9 mouse cellular contexts compared by ENCODE assay signal in the genomic region with DNA sequence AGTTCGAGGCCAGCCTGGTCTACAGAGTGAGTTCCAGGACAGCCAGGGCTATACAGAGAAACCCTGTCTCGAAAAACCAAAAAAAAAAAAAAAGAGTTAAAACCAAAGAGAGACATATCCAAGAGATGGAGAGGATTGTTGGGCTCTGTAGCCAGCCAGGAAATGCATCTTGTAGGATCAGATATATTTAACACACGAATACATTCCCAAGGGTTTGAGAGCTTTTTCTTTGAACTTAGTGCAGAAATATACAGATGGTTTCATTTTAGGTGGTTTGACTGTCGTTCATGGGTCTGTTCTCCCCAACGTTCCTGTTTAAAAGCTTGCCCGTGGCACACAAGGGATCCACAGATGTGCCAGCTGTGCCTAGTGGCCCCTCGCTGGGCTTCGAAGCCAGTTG. TPM values are rescaled to one million over a fixed set of nuclear protein-coding genes. Genes with fewer than 3 reads are reported as not detected.
DNase-seq lines count a peak whose midpoint lies in the region; ATAC-seq and TF ChIP-seq lines count a peak whose summit lies in the region.
"Had no signal": no experiment of that assay in that cellular context is flagged by ENCODE, and none has a peak within 500 bp of the region (broad histone marks: within the 10 kb centered on the region; RNA-seq: fewer than 3 reads in every experiment).

No protein-coding gene starts in this region.

- H3K27ac ChIP-seq in forebrain, embryonic 13.5 days, result peak overlapping the region; percentile 46
- no peak overlapping the region for H3K27ac ChIP-seq in forebrain, embryonic 11.5 days (ENCODE audit: low read depth, low read length)
- H3K27ac ChIP-seq in spleen, adult 2 months (ENCODE audit: insufficient read depth, low read length), result peak overlapping the region; percentile 6; the same call in 1 of the 2 replicates
- H3K27ac ChIP-seq in liver, embryonic 13.5 days, result peak overlapping the region; percentile 53

- peaks cover 70% of the 10 kb centered on the region for H3K4me1 ChIP-seq in forebrain, embryonic 13.5 days
- H3K4me1 ChIP-seq in forebrain, embryonic 11.5 days (replicated peaks; ENCODE audit: control insufficient read depth, insufficient read depth, low read length), result peaks cover 35% of the 10 kb centered on the region
- H3K4me1 ChIP-seq in spleen, adult 2 months (ENCODE audit: control insufficient read depth, insufficient read depth, insufficient read length), result peaks cover 20% of the 10 kb centered on the region
- H3K4me1 ChIP-seq in liver, embryonic 13.5 days (replicated peaks), result peaks cover 96% of the 10 kb centered on the region

- 77% methylated on average over 8 of the region's 8 CpGs for WGBS in forebrain, embryonic 13.5 days
- 79% methylated on average over 8 of the region's 8 CpGs for WGBS in forebrain, embryonic 11.5 days
- 42% methylated on average over 8 of the region's 8 CpGs for WGBS in spleen, adult 2 months
- WGBS in liver, embryonic 13.5 days (ENCODE audit: insufficient replicate concordance), result 69% methylated on average over 8 of the region's 8 CpGs

- no peak overlapping the region for H3K4me3 ChIP-seq in forebrain, embryonic 13.5 days
- no peak overlapping the region for H3K4me3 ChIP-seq in forebrain, embryonic 11.5 days (ENCODE audit: low read depth, low read length)
- no peak overlapping the region for H3K4me3 ChIP-seq in spleen, adult 2 months (ENCODE audit: extremely low read depth, insufficient read depth, insufficient read length)
- no peak overlapping the region for H3K4me3 ChIP-seq in liver, embryonic 13.5 days (replicated peaks)

- H3K9ac ChIP-seq in forebrain, embryonic 13.5 days, result no peak overlapping the region
- H3K9ac ChIP-seq in forebrain, embryonic 11.5 days (ENCODE audit: low read length), result no peak overlapping the region
- H3K9ac ChIP-seq in liver, embryonic 13.5 days, result peak overlapping the region; percentile 33; the same call in 1 of the 2 replicates

- no peak overlapping the region for H3K4me2 ChIP-seq in forebrain, embryonic 13.5 days
- H3K4me2 ChIP-seq in forebrain, embryonic 11.5 days (ENCODE audit: low read depth, low read length, severe bottlenecking), result no peak overlapping the region
- no peak overlapping the region for H3K4me2 ChIP-seq in liver, embryonic 13.5 days

- no peaks in the 10 kb centered on the region for H3K9me3 ChIP-seq in forebrain, embryonic 13.5 days (replicated peaks)
- no peaks in the 10 kb centered on the region for H3K9me3 ChIP-seq in forebrain, embryonic 11.5 days (ENCODE audit: control insufficient read depth, low read length)
- no peaks in the 10 kb centered on the region for H3K9me3 ChIP-seq in liver, embryonic 13.5 days (replicated peaks)

- DNase-seq in forebrain, embryonic 11.5 days (ENCODE audit: low spot score), result no peak
- DNase-seq in spleen, adult 2 months (ENCODE audit: low read depth in 1 of 2, low spot score in 2 of 2), result no peak
- no peak for DNase-seq in spleen, postnatal 36 days (ENCODE audit: low spot score in 2 of 2)
- no peak for DNase-seq in liver, embryonic 13.5 days
- no peak for DNase-seq in adrenal gland, adult 8-10 months
- DNase-seq in right cerebral cortex, postnatal 25 days, result no peak
- DNase-seq: kidney, postnatal 10 days had no signal

- no peak for ATAC-seq in forebrain, embryonic 13.5 days
- no peak for ATAC-seq in forebrain, embryonic 11.5 days (replicated peaks; ENCODE audit: low FRiP score)
- ATAC-seq in liver, embryonic 13.5 days (ENCODE audit: low read depth), result no peak
- ATAC-seq in megakaryocyte-erythroid progenitor cell, adult 5-6 weeks (replicated peaks; ENCODE audit: low FRiP score, low TSS enrichment, poor library complexity, severe bottlenecking), result no peak

- no peak for TF ChIP-seq CTCF in spleen, adult 2 months (IDR thresholded peaks at IDR 0.05; ENCODE audit: extremely low read depth, insufficient read depth, insufficient read length, insufficient replicate concordance)

- no peaks in the 10 kb centered on the region for H3K27me3 ChIP-seq in forebrain, embryonic 13.5 days
- H3K27me3 ChIP-seq in forebrain, embryonic 11.5 days (ENCODE audit: control insufficient read depth, insufficient read depth, low read length), result no peaks in the 10 kb centered on the region
- no peaks in the 10 kb centered on the region for H3K27me3 ChIP-seq in spleen, adult 2 months (ENCODE audit: control insufficient read depth, insufficient read depth, low read length)
- no peaks in the 10 kb centered on the region for H3K27me3 ChIP-seq in liver, embryonic 13.5 days

- H3K36me3 ChIP-seq in forebrain, embryonic 13.5 days (ENCODE audit: poor library complexity, severe bottlenecking), result no peaks in the 10 kb centered on the region
- H3K36me3 ChIP-seq in forebrain, embryonic 11.5 days (ENCODE audit: control insufficient read depth, insufficient read depth, low read length), result no peaks in the 10 kb centered on the region
- H3K36me3 ChIP-seq in spleen, adult 2 months (ENCODE audit: control insufficient read depth, insufficient read depth, low read length), result no peaks in the 10 kb centered on the region
- no peaks in the 10 kb centered on the region for H3K36me3 ChIP-seq in liver, embryonic 13.5 days

- TF ChIP-seq POLR2A in spleen, adult 2 months (IDR thresholded peaks at IDR 0.05; ENCODE audit: low read depth, low read length), result no peak

RNA-seq across cellular contexts. Expression of a gene that starts 39.2 kb away (rescaled TPM):
- 16.9 and 17.3 TPM in 2 replicates for polyA plus RNA-seq in forebrain, embryonic 13.5 days (2015; fragmentation: Nextera tagmentation; extraction: Ambion mirVana)
- polyA plus RNA-seq in forebrain, embryonic 11.5 days (2014; fragmentation: Nextera tagmentation; extraction: Ambion mirVana), result 13.2 and 14.1 TPM in 2 replicates
- 12.8 and 13.5 TPM in 2 replicates for polyA plus RNA-seq in spleen, adult 2 months (2012; rRNA removed)
- polyA plus RNA-seq in liver, embryonic 13.5 days (2015; fragmentation: Nextera tagmentation; extraction: Ambion mirVana), result 8.2 and 11.9 TPM in 2 replicates
- total RNA-seq in adrenal gland, adult 8-10 months (2022), result 1,000 to 10,000 TPM; 1,088 to 1,472 (median 1,425) TPM
- total RNA-seq in megakaryocyte-erythroid progenitor cell, adult 5-6 weeks (2014; fragmentation: Nextera tagmentation), result 23.6 and 25.4 TPM in 2 replicates
- total RNA-seq in megakaryocyte-erythroid progenitor cell, adult 5-6 weeks (2017), result 13.0 and 13.9 TPM in 2 replicates
